Mouse (Mus musculus) NIH3T3 (cell line): ENCODE results near the gene Satb2.

Source experiments
- DNase-seq: peaks from one replicate; pipeline ENCODE4 v3.0.0-alpha.2; 2012; ENCODE audit warnings: low read depth

Satb2 gene

DNA sequence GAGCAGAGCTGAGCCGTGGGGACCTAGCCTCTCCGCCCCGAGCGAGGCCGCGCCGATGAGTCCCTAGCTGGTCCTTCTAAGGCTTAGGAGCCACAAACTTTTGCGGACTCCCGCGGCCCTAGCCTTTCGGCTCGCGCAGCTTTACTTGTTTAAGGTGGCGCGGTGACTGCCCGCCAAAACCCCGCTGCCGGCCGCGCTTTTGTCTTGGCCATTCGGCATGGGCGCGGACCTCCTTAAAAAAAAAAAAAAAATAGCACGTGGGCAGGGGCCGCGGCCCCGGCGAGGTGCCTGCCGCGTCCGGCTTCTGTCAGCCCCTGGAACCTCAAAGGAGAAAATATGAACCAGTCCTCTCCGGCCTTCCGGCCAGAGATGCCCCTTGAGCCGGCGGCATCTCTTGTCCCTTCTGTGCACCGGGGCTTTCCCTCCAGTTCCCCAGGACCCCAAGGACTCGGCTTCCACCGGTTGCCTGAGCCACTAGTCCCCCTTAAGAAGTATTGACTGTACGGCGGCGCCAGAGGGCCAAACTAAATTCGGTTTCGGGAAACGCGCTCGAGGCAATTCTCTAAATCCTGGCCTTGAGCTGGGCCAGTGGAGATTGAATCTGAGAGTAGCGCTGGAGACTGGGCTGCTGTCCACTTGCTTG, 5.4 kb downstream of the Satb2 start:
- DNase-seq = peak; percentile 97

DNA sequence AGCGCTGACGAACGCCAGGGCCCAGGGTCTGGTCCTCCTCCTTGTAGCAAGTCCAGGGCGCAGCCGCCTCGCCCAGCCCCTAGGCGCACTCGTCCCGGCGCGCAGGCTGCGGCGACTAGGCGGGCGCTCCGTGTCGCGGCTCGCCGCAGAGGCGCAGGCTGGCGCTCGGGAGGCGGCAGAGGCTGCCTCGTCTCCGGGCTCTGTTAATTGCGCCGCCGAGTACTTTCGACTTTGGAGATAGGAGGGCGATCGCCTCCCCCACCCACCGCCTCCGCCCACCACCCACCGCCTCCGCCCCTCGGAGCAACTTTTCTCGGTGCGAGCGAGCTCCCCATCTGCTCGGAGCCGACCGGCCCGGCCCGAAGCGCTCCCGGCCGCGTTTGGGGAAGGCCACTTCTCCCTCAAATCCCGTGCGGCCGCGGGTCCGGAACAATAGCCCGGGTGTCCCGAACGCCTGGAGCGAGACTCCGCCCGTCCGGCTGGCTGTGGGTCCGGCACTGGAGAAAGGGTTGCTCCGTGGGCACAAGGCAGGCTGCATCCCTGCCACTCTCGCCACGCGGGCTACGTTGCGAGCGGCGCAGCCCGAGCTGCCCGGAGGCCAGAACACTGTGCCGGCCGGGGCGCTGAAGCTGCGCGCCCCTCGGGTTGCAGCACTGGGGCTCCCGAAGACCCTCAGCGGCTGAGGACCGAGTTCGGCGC, 6.0 kb downstream of the Satb2 start:
- DNase-seq = peak; percentile 82

DNA sequence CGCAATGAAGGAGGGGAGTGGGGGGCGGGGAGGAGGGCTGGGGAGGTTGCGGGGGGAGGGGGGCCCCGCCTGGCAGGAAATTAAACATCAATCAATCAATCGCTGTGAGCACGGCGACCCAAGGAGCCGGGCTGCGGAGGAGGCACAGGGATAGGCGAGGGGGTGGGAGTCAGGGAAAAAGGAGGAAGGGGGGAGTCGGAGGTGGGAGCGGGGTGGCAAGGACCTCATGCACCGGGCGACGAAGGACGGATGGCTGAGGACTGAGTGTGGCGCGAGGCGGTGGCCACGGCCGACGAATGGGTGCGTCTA, 6.6 kb downstream of the Satb2 start:
- no peak for DNase-seq

DNA sequence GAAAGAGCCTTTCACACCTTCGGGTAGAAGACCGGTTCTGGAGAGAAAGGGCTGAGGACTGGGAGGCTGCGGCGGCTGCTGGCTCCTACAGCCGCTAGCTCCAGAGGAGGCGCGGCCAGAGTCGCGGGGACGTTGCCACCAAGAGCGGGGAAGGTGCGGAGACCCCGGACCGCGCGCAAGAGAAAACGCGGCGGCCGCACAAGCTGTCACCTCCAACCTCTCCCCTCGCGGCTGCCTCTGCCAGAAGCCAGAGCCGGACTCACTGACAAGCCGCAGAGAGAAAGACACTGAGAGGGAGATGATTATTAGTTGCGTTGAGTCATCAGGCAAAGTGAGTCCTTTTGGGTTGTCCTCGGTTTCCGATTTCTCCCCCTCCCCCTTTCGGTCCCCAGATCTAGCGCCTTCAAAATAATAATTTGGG, 7.0 kb downstream of the Satb2 start:
- peak; percentile 64 for DNase-seq

DNA sequence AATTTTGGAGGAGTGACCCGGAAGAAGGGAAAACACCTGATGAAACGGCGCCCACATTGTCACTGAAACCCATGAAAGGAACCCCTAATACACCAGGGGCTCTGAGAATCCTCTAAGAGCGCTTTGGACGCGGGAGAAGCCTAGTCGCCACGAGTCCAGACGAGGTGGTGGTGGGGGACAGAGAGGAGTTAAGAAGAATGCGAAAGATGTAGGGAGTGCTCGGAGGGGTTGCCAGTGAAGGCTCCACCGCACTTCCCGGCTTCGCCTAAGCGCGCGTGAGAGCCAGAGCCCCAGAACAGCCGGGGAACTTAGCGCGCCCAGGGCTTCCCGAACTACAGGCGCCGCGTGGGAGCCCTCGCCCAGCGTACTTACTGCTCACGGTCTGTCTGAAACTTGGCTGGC, 7.7 kb downstream of the Satb2 start:
- DNase-seq = peak; percentile 71

DNA sequence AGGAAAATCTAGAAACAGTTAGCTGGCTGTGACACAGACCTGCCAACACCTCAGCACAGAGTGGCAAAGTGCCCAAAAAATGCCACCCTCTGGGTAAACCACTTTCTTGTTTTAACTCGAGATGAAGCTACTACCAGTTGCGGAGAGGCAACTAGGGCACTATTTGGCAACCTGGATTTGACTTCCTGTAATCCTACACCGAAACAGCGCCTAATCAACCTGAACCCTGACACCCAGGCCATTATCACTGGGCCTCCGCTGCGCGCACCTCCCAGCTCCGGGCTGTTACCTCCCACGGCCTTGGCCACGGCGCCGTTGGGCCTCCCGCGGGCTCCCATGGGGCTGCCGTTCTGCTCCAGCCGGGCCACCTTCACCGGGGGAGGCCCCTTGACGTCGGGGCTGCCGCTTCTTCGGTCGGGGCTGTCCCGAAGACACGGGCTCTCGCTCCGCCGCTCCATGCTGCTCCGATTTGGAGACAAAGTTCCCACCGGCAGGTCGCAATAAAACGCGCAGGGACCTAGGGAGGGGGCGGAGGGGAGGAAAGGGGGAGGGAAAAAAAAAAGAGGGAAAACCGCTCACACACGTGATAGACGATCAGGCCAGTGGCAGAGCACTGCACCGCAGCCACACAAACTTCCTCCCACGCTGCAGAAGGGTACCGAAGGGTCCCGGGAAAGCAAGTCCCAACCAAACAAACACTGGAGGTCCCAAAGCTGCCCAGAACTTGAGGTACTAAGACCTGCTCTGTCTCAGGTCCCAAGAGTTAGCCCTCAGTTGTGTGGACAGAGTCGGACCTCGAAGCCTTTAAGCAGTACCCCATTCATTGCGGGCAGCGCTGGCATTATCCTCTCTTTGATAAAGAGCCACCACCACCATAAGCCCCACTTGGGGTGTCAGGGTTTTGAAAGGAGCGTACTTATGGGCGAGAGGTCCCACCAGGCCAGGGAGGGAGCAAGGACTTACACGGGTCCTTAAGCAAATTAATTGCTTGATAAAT, 8.8 kb downstream of the Satb2 start:
- DNase-seq = no peak

DNA sequence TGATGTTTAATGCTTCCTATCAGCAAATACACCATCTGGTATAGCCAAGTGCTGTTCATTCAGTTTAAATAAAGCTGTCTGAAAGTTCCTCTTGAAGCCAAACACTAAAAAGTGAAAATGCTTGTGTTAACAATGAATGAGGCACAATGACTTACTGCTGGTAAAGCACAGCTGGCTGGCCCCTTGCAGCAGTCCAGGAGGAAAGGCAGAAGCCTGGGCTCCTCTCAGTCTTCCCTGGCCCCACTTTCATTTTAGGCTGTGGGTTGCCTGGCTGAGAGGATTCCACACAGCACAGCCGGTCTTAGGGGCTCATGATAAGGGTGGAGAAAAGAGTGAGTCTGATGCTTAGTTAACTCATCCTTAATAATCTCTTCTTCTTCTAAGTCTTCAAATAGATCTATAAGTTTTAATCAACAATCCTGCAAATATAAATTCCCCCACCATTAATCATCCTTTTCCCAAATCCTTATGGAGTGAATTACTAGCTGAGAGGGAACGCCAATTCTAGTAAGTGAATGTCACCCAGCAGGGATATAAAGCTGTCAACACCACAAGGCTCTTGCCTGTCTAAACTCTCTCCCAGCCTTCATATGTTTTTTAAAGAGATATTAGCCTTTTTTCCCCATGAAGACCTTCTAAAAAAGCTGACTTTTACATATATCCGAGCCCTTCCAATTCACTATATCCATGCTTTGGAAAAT, 12.4 kb downstream of the Satb2 start:
- DNase-seq = peak; percentile 50

DNA sequence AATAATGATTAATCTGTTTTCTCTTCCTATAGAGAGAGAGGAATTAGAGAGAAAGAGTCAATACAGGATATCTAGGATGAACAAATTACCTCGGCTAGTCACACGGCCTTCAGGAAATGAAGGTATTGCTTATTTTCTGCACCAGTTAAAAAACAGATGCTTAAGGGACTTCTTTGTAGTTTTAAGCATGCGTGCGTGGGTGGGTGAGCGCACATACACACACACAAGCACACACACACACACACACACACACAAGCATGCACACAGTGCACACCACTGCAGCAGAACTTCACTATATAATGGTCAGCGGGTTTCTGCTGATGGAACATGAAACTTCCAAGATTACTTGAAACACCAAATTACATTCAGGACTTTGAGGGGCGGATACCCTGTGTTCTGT, 14.0 kb downstream of the Satb2 start:
- DNase-seq = no peak

DNA sequence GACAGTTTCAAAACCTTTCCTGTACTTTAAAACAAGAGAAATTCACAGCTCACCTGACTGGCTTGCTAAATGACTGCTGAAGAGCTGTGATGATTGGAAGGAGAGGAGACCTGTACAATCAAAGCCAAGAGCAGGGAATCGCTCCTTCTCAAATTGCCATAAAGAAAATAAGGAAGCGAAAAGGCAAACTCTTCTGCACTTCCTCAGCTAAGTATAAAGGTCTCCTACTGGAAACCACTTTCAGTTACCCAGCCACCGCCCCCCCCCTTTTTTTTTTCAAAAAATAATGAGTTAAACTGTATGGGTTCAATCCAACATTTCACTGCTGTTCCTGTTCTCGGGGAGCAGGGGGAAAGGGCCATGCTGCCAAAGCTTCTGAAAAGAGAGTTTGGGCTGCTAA, 15.2 kb downstream of the Satb2 start:
- no peak for DNase-seq

DNA sequence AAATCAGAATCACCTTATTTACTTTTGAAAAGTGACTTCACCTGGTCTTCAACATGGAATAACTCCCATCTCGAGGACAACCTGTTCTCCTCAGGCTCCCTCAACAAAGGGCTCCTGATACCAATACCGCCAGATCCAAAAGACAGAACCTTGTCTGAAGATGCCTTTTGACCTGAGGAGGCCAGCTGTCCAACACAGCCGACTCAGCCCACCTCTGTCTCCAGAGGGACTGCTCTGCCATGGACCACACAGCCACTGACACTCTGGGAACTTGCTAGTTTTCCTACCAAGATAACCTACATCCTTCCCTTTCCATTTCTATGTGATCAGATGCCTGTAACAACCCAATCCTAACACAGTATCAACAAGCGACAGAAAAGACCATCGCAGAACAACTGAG, 19.5 kb downstream of the Satb2 start:
- no peak for DNase-seq

DNA sequence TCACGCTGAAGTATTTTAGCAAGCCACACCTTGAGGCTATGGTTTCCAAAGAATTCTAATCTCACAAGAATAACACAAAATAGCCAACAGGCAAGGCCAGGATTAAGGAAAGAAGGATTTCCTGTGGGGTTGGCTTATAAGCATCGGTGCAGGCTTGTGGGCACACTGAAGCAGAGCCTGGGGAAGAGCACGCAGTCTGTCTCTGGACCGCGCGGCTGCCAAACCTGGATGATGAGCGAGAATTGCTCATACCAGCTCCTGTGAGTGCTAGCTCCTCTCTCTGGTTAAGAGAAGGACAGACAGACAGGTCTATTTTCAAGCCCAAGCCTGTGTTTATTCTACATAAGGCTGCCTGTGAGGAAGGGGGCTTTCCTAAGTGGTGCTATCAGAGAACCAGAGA, 20.5 kb downstream of the Satb2 start:
- DNase-seq = no peak

DNA sequence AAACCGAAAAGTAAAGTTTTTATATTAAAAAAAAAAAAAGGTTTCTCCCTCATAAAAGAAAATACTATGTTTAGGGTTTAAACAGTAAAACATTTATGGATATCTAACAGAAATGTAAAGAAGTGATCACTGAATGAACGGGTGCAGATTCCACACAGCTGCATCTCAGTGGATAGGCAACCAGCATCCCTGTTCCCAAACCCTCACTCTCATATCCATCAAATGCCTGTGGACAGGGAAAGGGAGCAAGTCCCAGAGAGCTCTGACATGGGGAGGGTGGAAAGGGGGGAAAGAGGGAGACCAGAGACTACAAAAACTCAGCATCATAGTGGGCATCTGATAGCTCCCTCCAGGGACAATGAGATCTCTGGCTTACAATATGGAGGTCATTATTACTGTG, 21.6 kb downstream of the Satb2 start:
- DNase-seq = no peak

DNA sequence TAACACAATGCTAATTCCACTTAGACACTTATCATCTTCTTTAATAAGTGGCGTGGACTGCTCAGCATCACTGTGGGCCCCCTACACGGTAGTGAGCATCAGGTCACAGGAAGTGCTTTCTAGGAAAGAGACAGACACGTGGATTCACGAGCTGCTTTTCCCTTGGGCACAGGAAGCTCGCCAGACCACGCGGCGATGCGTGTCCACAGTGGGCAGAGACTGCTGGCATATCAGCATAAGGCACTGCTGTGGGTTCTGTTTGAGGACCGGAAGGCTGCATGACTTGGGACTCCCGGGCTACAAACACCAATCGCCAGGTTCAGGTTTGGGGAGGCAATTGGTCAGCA, 22.7 kb downstream of the Satb2 start:
- no peak for DNase-seq

DNA sequence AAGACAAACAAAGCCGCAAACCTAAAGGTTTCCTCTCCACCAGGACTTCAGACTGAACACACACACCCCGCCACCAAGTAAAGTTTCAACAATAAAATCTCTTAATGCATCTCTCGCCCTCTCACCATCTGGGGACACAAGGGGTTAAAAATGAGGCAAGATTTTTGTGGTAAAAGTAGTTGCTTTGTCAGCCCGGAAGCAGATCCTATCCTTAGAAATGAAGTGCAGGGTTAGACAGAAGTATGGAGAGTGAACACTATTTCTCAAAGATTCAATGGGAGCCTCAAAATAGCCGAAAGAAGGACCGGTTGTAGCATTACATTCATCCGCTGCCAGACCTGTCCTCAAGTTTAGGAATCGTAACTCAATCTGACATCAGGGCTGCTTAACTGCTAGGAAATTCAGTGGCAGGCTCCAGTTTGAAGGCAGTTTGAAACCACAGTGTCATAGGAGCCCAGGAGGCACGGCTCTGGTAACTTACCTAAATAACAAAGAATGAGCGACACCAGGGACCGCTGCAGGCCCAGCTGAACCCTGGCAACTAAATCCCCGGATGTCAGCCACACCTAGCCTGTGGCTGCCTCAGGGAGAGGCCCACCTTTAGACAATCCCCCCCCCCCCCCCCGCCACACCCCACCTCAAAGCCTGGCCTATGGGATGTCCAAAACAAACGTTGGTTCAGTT, 23.3 kb downstream of the Satb2 start:
- no peak for DNase-seq

DNA sequence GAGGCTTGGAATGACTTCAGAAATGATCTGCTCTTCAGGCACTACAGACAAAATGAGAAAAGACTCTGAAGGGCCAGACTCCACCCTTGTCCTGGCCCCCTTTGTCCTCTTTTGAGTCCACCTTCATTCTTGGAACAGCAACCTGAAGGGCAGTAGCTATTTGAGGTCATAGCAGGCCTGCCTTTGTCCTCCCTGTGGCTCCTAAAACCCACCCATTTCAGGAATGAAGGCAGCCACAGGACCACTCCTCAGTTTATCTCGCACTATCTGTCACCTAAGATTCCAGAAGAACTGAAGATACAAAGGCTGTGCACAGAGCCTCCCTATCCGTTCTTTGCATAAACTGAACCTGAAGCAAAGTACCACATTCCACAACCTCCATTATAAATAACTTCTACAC, 24.9 kb downstream of the Satb2 start:
- DNase-seq = no peak

DNA sequence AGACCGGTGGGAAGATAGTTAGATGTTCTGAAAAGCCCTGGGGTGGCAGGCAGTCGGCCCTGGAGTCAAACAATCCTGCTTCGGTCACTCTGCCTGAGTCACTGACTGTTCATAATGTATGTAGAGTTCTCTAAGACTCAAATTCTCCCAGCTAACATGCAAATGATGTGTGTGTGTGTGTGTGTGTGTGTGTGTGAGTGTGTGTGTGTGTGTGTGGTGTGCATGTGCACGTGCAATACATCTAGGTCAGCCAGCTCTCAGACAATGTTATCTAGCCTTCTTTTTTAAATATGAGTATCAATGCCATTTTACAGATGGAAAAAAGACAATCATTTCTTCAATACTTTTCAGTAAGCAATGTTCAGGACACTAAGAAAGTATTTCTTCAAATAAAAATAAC, 26.5 kb downstream of the Satb2 start:
- no peak for DNase-seq

DNA sequence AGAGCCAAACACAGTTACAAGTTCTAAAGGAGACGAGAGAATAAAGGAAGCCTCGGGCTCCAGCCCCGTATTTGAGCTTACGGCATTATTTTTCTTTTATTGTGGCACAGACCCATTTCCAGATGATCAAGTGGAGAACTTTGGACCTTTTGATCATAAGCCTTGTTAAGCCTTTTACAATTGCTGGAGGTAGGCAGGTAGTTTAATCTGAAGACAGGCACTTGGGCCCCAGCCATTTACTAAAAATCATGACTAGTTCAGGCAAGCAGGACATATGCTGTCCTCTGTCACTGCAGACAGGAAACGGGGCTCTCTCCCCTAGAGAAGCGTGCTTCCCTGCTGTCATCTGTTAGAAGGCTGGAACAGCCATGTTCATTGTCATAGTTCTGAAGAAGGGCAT, 26.9 kb downstream of the Satb2 start:
- no peak for DNase-seq

DNA sequence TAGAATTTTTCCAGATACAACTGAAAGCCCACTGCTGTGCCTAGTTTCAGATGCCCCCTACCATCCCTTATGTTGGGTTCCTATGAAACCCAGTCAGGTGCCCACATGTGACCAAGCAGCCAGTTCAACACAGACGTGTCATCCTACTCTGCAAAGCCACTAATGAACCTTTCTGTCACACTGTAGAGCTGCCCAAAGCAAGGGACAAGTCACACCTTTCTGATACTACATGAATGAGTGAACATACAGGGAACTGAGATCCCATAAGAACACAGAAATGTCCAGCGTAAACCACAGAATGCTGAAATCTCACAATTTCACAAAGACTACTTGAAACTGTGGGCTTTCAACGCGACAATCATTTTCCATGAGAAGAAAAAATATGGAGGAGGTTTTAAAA, 39.0 kb downstream of the Satb2 start:
- no peak for DNase-seq

DNA sequence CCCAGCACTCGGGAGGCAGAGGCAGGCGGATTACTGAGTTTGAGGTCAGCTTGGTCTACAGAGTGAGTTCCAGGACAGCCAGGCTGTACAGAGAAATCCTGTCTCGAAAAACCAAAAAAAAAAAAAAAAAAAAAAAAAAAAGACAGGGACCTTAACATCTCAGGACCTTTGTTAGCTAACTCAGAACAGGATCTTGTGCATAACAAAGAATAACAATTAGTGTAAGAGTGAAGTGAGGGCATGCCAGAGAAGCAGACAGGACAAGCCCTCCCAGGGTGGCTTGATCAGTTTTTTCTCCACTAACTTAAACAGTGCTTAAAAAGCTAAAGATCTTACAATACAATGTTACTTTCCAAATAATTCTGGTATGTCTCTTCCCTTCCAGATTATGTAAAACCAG, 40.0 kb downstream of the Satb2 start:
- DNase-seq = no peak

DNA sequence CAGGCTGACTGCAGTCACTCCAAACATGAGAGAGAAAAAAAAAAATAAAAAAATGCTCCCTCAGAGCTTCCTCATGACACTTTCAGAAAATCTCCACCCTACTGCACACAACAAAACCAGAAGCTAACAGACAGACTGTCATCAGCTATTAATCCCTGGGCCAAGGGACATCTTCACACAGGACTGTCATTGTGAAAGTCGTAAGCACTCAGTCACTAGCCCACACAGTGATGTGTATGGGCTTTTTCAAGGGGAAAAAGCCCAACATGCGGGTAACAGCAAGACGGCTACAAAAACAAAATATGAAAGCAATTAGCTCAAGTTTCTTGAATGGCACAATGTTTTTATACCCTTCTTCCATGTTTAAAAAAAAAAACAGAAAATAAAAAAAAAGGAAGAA, 41.9 kb downstream of the Satb2 start:
- no peak for DNase-seq

DNA sequence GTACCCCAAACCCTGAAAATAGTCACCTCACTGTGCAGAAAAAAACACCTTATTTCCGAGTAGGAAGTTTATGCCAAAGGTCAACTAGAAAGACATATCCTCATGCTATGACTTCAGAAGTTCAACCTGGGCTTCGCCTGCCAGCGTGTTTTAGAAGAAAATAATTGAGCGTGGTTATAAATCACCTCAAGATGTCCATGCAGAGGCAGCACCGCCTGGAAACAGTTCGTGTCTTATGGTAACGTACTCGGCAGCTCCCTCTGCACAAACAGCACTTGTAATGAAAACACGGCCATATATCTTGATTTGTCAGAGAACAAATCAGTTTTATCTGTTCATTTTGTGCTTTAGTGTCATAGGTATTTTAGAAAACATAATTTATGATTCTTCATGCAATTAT, 44.6 kb downstream of the Satb2 start:
- no peak for DNase-seq

DNA sequence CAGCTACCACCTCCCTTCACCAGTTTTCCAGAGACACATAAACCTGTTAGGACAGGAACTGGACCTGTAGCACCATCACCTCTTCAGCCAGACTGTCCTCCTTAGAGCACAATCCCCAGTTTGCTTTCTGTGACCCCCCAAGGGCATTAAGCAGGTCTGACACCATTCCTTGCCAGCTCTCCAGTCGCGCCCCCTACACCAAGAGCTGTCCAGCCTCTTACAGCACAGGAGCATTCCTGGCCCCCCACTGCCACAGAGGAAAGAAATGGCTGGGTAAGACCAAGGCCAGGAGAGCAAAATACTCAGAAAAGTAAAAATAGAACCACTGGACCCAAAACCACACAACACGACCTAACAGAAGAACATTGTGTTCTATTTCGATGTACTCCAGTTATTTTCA, 48.4 kb downstream of the Satb2 start:
- no peak for DNase-seq
